Mouse (Mus musculus) regulatory T cell (primary cell): ENCODE data around the gene Serpinb9.
"Not testable (repeated sequence)": the region's sequence is repeated elsewhere in the genome, so short reads cannot be mapped to it uniquely, and the experiment has no call there.

Experiments used
- in situ Hi-C: fragments of 300-600 bp; cut with MboI, MseI; formaldehyde crosslinking; loops from one replicate; pipeline ENCODE4 v1.15.1; 2025; ENCODE audit warnings: high pct_unique_total_duplicates

Serpinb9 gene

DNA sequence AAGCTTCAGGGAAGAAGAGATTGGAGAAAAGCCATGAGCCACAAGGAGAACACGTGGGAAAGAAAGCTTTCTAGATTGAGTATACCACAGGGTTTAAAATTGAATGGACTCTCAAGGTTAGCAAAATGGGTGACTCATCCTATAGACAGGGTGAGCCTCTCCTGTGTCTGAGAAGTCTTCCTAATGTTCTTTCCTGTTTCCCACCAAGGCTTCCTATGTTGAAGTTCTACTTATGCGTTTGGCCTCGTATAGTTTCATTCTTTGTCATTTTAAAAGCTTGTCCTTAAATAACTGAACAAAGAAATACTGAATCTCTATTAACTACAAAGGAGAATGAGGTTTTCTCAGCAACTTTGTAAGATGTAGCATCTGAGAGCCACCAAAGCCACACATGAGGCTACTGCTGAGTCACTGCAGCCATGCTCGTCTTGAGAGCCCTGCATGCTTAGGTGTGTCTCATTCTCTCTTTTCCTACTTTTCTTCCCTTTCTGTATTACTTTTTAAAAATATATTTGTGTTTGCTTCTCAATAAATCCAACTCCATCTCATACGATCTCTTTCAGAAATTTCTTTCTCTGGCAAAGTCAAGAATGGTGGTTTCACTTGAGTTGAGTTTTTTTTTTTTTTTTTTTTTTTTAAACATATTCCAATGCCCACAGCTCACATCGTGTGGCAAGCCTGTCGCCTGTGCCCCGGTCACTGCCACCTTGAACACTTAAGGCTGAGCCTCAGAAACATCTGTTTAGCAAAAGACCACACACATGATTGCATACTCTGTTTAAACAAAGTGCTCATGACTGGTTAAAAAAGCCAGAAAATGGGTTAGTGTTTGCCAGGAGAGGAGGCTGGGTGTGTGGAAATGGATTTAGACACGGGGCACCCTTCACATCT lies 718 bp downstream of the Serpinb9 start:
- in situ Hi-C loops: no loop called here

DNA sequence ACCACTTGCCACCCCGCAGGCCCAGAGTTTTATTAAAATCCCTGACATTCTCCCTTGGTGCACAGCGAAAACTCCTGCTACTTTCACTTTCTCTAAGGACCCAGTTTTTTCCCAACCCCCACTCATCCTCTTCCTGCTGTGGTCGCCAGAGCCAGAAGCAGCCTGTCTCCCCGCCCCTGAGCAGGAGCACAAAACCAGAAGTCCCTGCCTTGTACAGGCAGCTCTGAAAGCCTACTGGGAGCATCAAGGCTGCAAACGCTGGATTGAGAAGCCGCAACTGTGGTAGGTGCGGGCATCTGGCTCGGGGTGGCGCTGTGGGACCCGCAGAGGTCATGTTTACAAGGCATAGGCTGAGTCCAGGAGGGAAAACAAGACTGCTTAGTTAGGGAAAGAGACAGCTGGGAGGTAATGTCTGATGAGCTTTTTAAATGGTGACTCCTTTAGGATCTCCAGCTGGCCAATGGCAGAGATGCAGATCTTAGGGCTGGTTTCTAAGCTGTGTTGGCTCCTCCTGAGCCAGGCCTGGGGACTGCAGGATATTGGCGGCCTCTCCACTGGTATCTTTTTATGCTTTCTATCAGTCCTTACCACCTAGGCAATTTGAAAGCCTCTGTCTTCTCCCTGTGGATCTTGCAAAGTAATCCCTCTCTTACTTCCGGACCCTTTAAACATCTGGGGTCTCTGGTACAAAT lies 1.5 kb downstream of the Serpinb9 start:
- in situ Hi-C loops: loop anchor here (5.0 kb wide), 2 partner anchors 68 to 97 kb away; no protein-coding TSS in a partner anchor

GRCm38 (mm10) chr13:33005501-33006075 lies 2.5 kb downstream of the Serpinb9 start:
- in situ Hi-C loops: loop anchor here (5.0 kb wide), 2 partner anchors 67 to 98 kb away; no protein-coding TSS in a partner anchor

DNA sequence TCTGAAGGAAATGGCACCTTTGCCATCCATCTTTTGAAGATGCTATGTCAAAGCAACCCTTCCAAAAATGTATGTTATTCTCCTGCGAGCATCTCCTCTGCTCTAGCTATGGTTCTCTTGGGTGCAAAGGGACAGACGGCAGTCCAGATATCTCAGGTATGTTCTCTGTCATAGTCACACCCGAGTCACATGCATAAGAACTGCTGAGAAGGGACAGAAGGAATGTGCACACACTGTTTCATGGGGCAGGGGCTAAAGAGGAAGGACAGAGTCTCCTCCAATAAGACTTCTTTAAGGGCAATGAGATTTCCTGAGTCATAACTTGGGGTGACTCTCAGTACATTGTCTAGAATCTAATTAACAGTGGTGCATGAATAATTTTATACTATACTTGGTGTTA lies 3.5 kb downstream of the Serpinb9 start:
- in situ Hi-C loops: loop anchor here (5.0 kb wide), 2 partner anchors 66 to 99 kb away; no protein-coding TSS in a partner anchor

- in situ Hi-C loops: no loop called here
Measured at GRCm38 (mm10) chr13:33012395-33012794, 9.3 kb downstream of the Serpinb9 start.

DNA sequence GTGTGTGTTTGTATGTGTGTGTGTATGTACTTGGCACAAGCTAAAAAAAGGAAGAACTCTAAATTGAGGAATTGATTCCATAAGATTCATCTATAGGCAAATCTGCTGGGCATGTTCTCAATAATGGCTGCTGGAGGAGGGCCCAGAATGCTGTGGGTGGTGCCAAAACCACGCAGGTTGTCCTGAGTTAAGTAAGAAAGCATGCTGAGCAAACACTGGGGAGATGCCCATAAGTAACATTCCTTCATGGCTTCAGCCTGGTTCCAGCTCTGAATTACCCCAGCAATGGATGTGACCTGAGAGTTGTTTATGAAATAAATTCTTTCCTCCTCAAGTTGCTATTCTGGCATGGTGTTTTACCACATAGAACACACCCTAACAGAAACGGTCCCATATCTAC lies 10.2 kb downstream of the Serpinb9 start:
- in situ Hi-C loops: no loop called here

DNA sequence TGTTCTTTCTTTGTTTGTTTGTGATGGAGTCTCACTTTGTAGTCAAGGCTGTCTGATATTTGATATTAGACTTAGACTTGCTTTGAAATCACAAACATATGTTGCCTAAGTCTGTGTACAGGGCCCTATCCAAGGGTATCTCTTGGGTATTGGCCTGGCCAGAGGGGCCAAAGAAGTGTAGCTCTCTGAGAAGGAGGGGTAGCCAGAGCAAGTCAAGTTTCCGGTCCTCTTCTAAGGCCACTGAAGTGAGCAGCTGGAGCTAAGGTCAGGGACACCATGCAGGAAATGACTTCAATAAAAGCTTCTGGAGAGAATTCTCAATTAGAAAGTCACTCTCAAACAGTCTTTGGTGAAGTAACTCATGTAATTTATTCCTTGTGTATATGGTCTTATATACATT lies 19.3 kb downstream of the Serpinb9 start:
- in situ Hi-C loops: no loop called here

DNA sequence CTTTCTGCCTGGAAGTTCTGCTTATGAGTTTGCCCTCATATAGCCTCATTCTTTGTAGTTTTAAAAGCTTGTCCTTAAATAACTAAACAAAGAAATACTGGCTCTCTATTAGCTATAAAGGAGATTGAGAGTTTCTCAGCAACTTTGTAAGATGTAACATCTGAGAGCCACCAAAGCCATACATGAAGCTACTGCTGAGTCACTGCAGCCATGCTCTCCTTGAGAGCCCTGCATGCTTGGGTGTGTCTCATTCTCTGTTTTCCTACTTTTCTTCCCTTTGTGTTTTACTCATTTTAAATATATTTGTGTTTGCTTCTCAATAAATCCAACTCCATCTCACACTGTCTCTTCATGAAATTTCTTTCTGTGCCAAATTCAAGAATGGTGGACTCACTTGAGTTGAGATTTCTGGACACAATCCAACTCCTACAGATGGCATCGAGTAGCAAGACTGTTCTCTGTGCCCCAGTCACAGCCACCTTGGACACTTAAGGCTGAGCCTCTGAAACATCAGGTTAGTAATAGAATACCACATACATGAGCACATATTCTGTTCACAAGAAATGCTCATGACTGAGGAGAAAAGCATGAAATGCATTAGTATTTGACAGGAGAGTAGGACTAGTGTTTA lies 23.5 kb downstream of the Serpinb9 start:
- in situ Hi-C loops: no loop called here

DNA sequence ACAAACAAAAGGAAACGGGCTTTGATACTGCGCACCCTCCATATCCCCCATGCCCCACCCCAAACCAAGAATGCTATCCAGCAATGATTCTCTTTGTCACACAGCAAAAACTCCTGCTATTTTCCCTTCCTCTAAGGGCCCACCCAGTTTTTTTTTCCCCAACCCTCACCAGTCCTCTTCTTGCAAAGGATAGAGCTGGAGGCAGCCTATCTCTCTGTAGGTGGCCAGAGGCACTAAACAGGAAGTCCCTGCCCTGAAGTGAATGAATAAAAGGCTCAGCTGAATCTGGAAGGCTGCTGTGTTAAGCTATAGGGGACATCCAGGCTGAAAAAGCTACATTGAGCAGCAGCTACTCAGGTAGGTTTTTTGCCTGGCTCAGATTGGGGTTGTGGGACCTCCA lies 24.2 kb downstream of the Serpinb9 start, which contains the start of gene Serpinb9b:
TSS of gene Serpinb9b (plus strand) at position 173 of the 400 bp plus-strand sequence.
- in situ Hi-C loops: no loop called here

DNA sequence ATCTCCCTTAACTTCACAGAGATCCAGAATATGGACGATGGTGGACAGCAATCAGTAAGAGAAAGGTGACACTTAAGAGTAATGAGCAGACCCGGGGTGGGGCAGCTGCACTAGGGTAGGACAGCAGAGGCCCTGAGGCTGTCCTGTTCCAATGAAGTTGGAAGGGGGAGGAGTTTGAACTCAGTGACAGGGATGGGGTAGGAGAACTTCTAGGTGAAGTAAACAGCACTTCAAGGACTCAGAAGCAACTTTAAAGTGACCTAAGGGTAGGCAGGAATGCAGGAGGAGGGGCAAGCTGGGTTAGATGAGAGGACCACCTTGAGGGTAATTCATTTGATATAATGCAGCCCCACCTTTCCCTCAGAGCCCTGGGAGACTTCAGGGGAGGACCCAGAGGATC lies 25.1 kb downstream of the Serpinb9 start:
- in situ Hi-C loops: no loop called here

- in situ Hi-C loops: no loop called here
Measured at GRCm38 (mm10) chr13:33028550-33028949, 25.5 kb downstream of the Serpinb9 start.

GRCm38 (mm10) chr13:33029478-33029877 lies 26.4 kb downstream of the Serpinb9 start:
- in situ Hi-C loops: not testable (repeated sequence)

- in situ Hi-C loops: no loop called here
Measured at GRCm38 (mm10) chr13:33030281-33030680, 27.2 kb downstream of the Serpinb9 start.

DNA sequence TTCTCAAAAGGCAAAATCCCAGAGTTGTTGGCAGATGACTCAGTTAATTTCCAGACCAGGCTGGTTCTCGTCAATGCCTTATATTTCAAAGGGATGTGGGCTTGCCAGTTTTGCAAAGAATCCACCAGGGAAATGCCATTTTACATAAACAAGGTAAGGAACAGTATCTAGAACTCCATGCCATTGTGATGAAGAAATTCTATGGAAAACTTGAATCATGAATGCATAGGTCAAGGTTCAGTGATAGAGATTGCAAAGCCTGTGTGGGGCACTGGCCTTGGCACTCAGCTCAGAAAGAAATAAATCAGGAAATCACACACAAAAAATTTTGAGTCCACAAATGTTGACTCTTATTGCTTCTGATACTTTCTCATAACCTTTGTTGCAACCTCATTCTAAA lies 32.5 kb downstream of the Serpinb9 start:
- in situ Hi-C loops: no loop called here

DNA sequence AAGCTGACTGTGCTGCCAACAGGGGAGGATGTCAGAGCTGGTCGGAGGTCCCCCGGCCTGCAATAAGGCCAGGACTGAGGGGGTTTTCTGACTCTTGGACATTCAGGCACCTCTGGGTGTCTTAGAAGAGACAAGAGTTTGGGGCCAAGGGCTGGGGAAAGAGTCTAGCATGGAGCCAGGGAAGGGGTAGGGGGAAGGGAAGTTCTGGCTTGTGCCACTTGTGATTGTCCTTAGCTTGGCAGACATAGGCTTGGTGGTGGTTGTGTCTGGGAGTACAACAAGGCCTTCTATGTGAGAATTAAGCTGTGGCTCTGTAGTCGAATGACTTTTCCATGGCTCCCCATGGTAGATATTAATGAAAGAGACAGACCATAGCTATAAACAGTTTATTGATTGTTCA lies 40.5 kb downstream of the Serpinb9 start:
- in situ Hi-C loops: no loop called here

DNA sequence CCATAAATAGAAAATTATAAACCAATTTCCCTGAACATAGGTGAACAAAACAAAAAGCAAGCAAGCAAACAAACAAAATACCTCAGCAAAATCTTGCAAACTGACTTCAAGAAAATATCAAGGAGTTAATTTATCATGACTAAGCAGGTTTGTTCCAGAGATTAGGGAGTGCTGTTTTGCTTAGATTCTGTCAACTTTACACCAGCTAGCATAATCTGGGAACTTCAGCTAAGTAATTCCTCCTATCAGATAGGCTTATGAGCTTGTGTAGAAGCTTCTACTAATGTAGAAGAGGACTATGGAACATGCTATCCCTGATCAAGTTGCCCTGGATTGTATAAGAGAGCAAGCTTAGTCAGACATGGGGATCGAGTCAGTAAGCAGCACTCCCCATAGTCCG lies 44.2 kb downstream of the Serpinb9 start:
- in situ Hi-C loops: no loop called here

DNA sequence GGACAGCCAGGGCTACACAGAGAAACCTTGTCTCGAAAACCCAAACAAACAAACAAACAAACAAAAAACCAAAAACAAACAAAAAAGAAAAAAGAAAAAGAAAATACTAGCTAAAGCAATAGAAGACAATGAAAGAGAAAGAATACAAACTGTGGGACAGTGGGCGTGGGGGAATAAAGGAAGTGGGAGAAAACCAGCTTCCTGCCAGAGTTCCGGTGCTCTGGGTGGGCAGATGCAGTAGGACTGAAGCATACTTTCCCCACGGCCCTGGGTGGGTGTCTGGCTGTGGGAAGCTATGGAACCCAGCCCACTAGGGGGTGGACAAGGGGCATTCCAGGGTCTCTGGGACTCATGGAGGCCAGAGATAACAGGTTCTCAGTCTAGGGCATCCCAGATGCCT lies 45.1 kb downstream of the Serpinb9 start:
- in situ Hi-C loops: no loop called here

GRCm38 (mm10) chr13:33051697-33052096 lies 48.6 kb downstream of the Serpinb9 start:
- in situ Hi-C loops: no loop called here

GRCm38 (mm10) chr13:33063048-33063447 lies 60.0 kb downstream of the Serpinb9 start:
- in situ Hi-C loops: no loop called here
